Mouse (Mus musculus) embryonic facial prominence, embryonic 11.5 days (tissue): ENCODE results near the gene Kcnmb2. TPM values are rescaled to one million over a fixed set of nuclear protein-coding genes. Genes with fewer than 3 reads are reported as not detected.

Source experiments
- ATAC-seq: fragments of 200-750 bp; cut with Nextera tagmentation; replicated peaks from 2 replicates; pipeline ENCODE4 v1.8.0; 2017; ENCODE audit warnings: low read depth; ENCODE audit not compliant: insufficient number of reproducible peaks, low FRiP score, low TSS enrichment
- DNase-seq: peaks from one replicate; pipeline ENCODE4 v3.0.0-alpha.2; 2015; ENCODE audit warnings: low spot score
- H3K27ac ChIP-seq: fragments of 300-500 bp; sonication (generic); replicated peaks from 2 replicates; pipeline ENCODE4 v1.5.1; 2014; ENCODE audit warnings: mild to moderate bottlenecking, low read depth, low read length, control low read depth
- H3K27me3 ChIP-seq: fragments of 300-500 bp; sonication (generic); 2 replicates; pipeline ENCODE4 v1.6.1; 2014; ENCODE audit warnings: mild to moderate bottlenecking, low read length, moderate library complexity, mixed read lengths; ENCODE audit not compliant: control insufficient read depth, insufficient read depth
- H3K36me3 ChIP-seq: fragments of 300-500 bp; sonication (generic); replicated peaks from 2 replicates; pipeline ENCODE4 v1.6.1; 2014; ENCODE audit warnings: low read depth, mild to moderate bottlenecking, low read length, moderate library complexity, mixed read lengths; ENCODE audit not compliant: control insufficient read depth, insufficient read depth
- H3K4me1 ChIP-seq: fragments of 300-500 bp; sonication (generic); 2 replicates; pipeline ENCODE4 v1.6.1; 2014; ENCODE audit warnings: low read length, mixed read lengths; ENCODE audit not compliant: control insufficient read depth, insufficient read depth
- H3K4me2 ChIP-seq: fragments of 300-500 bp; sonication (generic); 2 replicates; pipeline ENCODE4 v1.6.1; 2014; ENCODE audit warnings: low read depth, mild to moderate bottlenecking, control low read depth, low read length, moderate library complexity
- H3K4me3 ChIP-seq: fragments of 300-500 bp; sonication (generic); 2 replicates; pipeline ENCODE4 v1.5.1; 2014; ENCODE audit warnings: low read depth, low read length, control low read depth
- H3K9ac ChIP-seq: fragments of 300-500 bp; sonication (generic); replicated peaks from 2 replicates; pipeline ENCODE4 v1.6.1; 2014; ENCODE audit warnings: mild to moderate bottlenecking, control low read depth, low read length
- H3K9me3 ChIP-seq: fragments of 300-500 bp; sonication (generic); replicated peaks from 2 replicates; pipeline ENCODE4 v1.6.1; 2016; ENCODE audit warnings: mild to moderate bottlenecking, low read length, inconsistent platforms, mixed read lengths; ENCODE audit not compliant: control insufficient read depth
- WGBS: fragments of 180-500 bp; shearing (Covaris S2); extraction: QIAGEN DNeasy Blood & Tissue Kit; methylation state at CpG from one replicate; pipeline ENCODE4 v1.1.7; 2014; 5-methylcytosine and 5-hydroxymethylcytosine counted together
- polyA plus RNA-seq: library from polyadenylated mRNA; unstranded; fragments of >200 nt; fragmentation: Nextera tagmentation; extraction: Ambion mirVana; gene quantifications from 2 replicates; pipeline ENCODE4 v1.2.1, GENCODE M21; 2014

The Kcnmb2 gene
- polyA plus RNA-seq, 1 experiment from 2014 or later = 9.4 TPM

GRCm38 (mm10) chr3:32020981-32021380, 118.7 kb downstream of the Kcnmb2 start:
- no peaks in the 10 kb centered on the region for H3K36me3 ChIP-seq
- H3K9me3 ChIP-seq = no peaks in the 10 kb centered on the region
- H3K4me3 ChIP-seq = no peak overlapping the region
- H3K4me2 ChIP-seq = no peak overlapping the region
- H3K4me1 ChIP-seq = no peaks in the 10 kb centered on the region
- no peak overlapping the region for H3K9ac ChIP-seq
- DNase-seq (no peak), ATAC-seq (no peak)
- H3K27ac ChIP-seq = no peak overlapping the region
- H3K27me3 ChIP-seq = no peaks in the 10 kb centered on the region
- 90% methylated on average over 6 of the region's 6 CpGs for WGBS

- H3K36me3 ChIP-seq = no peaks in the 10 kb centered on the region
- H3K27ac ChIP-seq = no peak overlapping the region
- no peaks in the 10 kb centered on the region for H3K4me1 ChIP-seq
- H3K9me3 ChIP-seq = no peaks in the 10 kb centered on the region
- WGBS = 82% methylated on average over 10 of the region's 10 CpGs
- H3K4me3 ChIP-seq = no peak overlapping the region
- no peak overlapping the region for H3K9ac ChIP-seq
- ATAC-seq (no peak), DNase-seq (no peak)
- no peaks in the 10 kb centered on the region for H3K27me3 ChIP-seq
- no peak overlapping the region for H3K4me2 ChIP-seq
These were observed 127.2 kb downstream of the Kcnmb2 start for GRCm38 (mm10) chr3:32029375-32030050.

GRCm38 (mm10) chr3:32032381-32032780, 130.1 kb downstream of the Kcnmb2 start:
- no peaks in the 10 kb centered on the region for H3K9me3 ChIP-seq
- no peak overlapping the region for H3K9ac ChIP-seq
- no peaks in the 10 kb centered on the region for H3K27me3 ChIP-seq
- no peak overlapping the region for H3K4me3 ChIP-seq
- H3K4me2 ChIP-seq = no peak overlapping the region
- no peaks in the 10 kb centered on the region for H3K4me1 ChIP-seq
- ATAC-seq (no peak), DNase-seq (no peak)
- WGBS = 70% methylated on average over 9 of the region's 9 CpGs
- no peak overlapping the region for H3K27ac ChIP-seq
- H3K36me3 ChIP-seq = no peaks in the 10 kb centered on the region

GRCm38 (mm10) chr3:32043814-32044213, 141.5 kb downstream of the Kcnmb2 start:
- no peak for ATAC-seq
- no peak overlapping the region for H3K27ac ChIP-seq
- DNase-seq = no peak
- H3K4me1 ChIP-seq = no peaks in the 10 kb centered on the region
- no peaks in the 10 kb centered on the region for H3K9me3 ChIP-seq
- H3K9ac ChIP-seq = no peak overlapping the region
- H3K36me3 ChIP-seq = no peaks in the 10 kb centered on the region
- no peaks in the 10 kb centered on the region for H3K27me3 ChIP-seq
- H3K4me2 ChIP-seq = no peak overlapping the region
- H3K4me3 ChIP-seq = no peak overlapping the region
- WGBS = 72% methylated on average over 3 of the region's 3 CpGs

GRCm38 (mm10) chr3:32048777-32049176, 146.5 kb downstream of the Kcnmb2 start:
- Histone ChIP-seq H3K4me3 (no peak overlapping the region), H3K27ac (no peak overlapping the region), H3K36me3 (no peaks in the 10 kb centered on the region), H3K9me3 (no peaks in the 10 kb centered on the region), H3K9ac (no peak overlapping the region), H3K27me3 (no peaks in the 10 kb centered on the region), H3K4me2 (no peak overlapping the region), H3K4me1 (no peaks in the 10 kb centered on the region)
- WGBS = 91% methylated on average over 3 of the region's 3 CpGs
- ATAC-seq (no peak), DNase-seq (no peak)

GRCm38 (mm10) chr3:32052596-32052995, 150.3 kb downstream of the Kcnmb2 start:
- ATAC-seq = no peak
- Histone ChIP-seq H3K9me3 (no peaks in the 10 kb centered on the region), H3K4me2 (no peak overlapping the region), H3K9ac (no peak overlapping the region), H3K36me3 (no peaks in the 10 kb centered on the region), H3K27me3 (no peaks in the 10 kb centered on the region), H3K27ac (no peak overlapping the region), H3K4me3 (no peak overlapping the region), H3K4me1 (no peaks in the 10 kb centered on the region)
- WGBS = 64% methylated on average over 3 of the region's 3 CpGs
- DNase-seq = no peak

- H3K27me3 ChIP-seq = no peaks in the 10 kb centered on the region
- no peaks in the 10 kb centered on the region for H3K9me3 ChIP-seq
These were observed 151.4 kb downstream of the Kcnmb2 start for GRCm38 (mm10) chr3:32053610-32054241.

GRCm38 (mm10) chr3:32059888-32060656, 157.8 kb downstream of the Kcnmb2 start:
- ATAC-seq (no peak), DNase-seq (peak; percentile 60)
- Histone ChIP-seq H3K4me2 (no peak overlapping the region), H3K36me3 (no peaks in the 10 kb centered on the region), H3K27me3 (no peaks in the 10 kb centered on the region), H3K9me3 (no peaks in the 10 kb centered on the region), H3K4me1 (no peaks in the 10 kb centered on the region), H3K27ac (no peak overlapping the region), H3K9ac (no peak overlapping the region), H3K4me3 (no peak overlapping the region)
- 60% methylated on average over 10 of the region's 10 CpGs for WGBS

More at GRCm38 (mm10) chr3:32053610-32054241, 151.4 kb downstream of the Kcnmb2 start:
- WGBS = 89% methylated on average over 10 of the region's 10 CpGs
- H3K4me2 ChIP-seq = no peak overlapping the region
- no peak for DNase-seq
- no peaks in the 10 kb centered on the region for H3K4me1 ChIP-seq
- H3K9ac ChIP-seq = no peak overlapping the region
- H3K36me3 ChIP-seq = no peaks in the 10 kb centered on the region
- no peak for ATAC-seq
- no peak overlapping the region for H3K4me3 ChIP-seq
- H3K27ac ChIP-seq = no peak overlapping the region
